Mouse (Mus musculus) intestine, postnatal 0 days (tissue): ENCODE data around the gene Bco2. TPM values are rescaled to one million over a fixed set of nuclear protein-coding genes. Genes with fewer than 3 reads are reported as not detected.

Experiments
- ATAC-seq: fragments of 200-750 bp; cut with Nextera tagmentation; 2 replicates; pipeline ENCODE4 v1.8.0; 2017; ENCODE audit warnings: mild to moderate bottlenecking, moderate TSS enrichment, moderate library complexity
- H3K27ac ChIP-seq: fragments of 300-500 bp; sonication (generic); 2 replicates; pipeline ENCODE4 v1.5.1; 2014; ENCODE audit warnings: mild to moderate bottlenecking, low read depth, low read length, moderate library complexity
- H3K27me3 ChIP-seq: fragments of 300-500 bp; sonication (generic); replicated peaks from 2 replicates; pipeline ENCODE4 v1.6.1; 2014; ENCODE audit warnings: low read length, mixed read lengths; ENCODE audit not compliant: control insufficient read depth, insufficient read depth
- H3K36me3 ChIP-seq: fragments of 300-500 bp; sonication (generic); 2 replicates; pipeline ENCODE4 v1.6.1; 2014; ENCODE audit warnings: mild to moderate bottlenecking, moderate library complexity; ENCODE audit not compliant: control insufficient read depth, insufficient read depth
- H3K4me1 ChIP-seq: fragments of 300-500 bp; sonication (generic); replicated peaks from 2 replicates; pipeline ENCODE4 v1.6.1; 2014; ENCODE audit warnings: antibody characterized with exemption, low read length, mixed read lengths; ENCODE audit not compliant: control insufficient read depth, insufficient read depth
- H3K4me2 ChIP-seq: fragments of 300-500 bp; sonication (generic); replicated peaks from 2 replicates; pipeline ENCODE4 v1.6.1; 2014; ENCODE audit warnings: low read depth, mild to moderate bottlenecking, moderate library complexity
- H3K4me3 ChIP-seq: fragments of 300-500 bp; sonication (generic); 2 replicates; pipeline ENCODE4 v1.5.1; 2014; ENCODE audit warnings: low read depth, low read length
- H3K9ac ChIP-seq: fragments of 300-500 bp; sonication (generic); 2 replicates; pipeline ENCODE4 v1.6.1; 2014; ENCODE audit warnings: mild to moderate bottlenecking, low read depth, low read length
- H3K9me3 ChIP-seq: fragments of 300-500 bp; sonication (generic); 2 replicates; pipeline ENCODE4 v1.6.1; 2016; ENCODE audit warnings: mixed run types; ENCODE audit not compliant: control insufficient read depth
- CTCF ChIP-seq: sonication (generic); IDR thresholded peaks from 2 replicates; pipeline ENCODE4 v1.5.1; 2016; ENCODE audit warnings: low read depth, mild to moderate bottlenecking, control low read depth, antibody characterized with exemption, moderate library complexity
- WGBS: fragments of 180-500 bp; shearing (Covaris S2); extraction: QIAGEN DNeasy Blood & Tissue Kit; methylation state at CpG from one replicate; pipeline ENCODE4 v1.1.7; 2014; 5-methylcytosine and 5-hydroxymethylcytosine counted together
- polyA plus RNA-seq: library from polyadenylated mRNA; unstranded; fragments of >200 nt; fragmentation: Nextera tagmentation; extraction: Ambion mirVana; gene quantifications from 2 replicates; pipeline ENCODE4 v1.2.1, GENCODE M21; 2015

Bco2 gene
- polyA plus RNA-seq, 1 experiment from 2014 or later: 4.7 TPM

DNA sequence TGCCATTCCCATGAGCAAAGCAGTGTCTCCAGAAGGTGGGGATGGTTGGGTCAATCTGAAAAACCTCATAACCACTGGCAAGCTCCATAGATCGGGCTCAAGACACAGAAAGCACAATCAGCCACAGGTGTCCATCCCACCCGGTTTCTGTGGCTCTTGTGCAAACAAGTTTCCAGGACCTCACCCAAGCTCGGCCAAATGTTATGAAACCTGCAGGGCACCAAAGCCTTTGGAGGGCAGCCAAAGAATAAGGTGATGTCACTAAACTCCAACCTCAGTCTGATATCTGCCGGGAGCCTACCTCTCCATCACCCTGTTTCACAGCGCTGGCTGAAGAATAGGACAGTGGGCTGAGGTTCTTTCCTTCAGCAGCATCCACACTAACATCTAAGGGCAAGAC, 19.1 kb downstream of the Bco2 start:
- H3K4me3 ChIP-seq: no peak overlapping the region
- WGBS: 44% methylated on average over 5 of the region's 5 CpGs
- no peaks in the 10 kb centered on the region for H3K36me3 ChIP-seq
- no peak overlapping the region for H3K9ac ChIP-seq
- ATAC-seq: no peak
- no peaks in the 10 kb centered on the region for H3K27me3 ChIP-seq
- H3K4me2 ChIP-seq: no peak overlapping the region
- TF ChIP-seq CTCF: no peak
- no peaks in the 10 kb centered on the region for H3K9me3 ChIP-seq
- no peaks in the 10 kb centered on the region for H3K4me1 ChIP-seq
- no peak overlapping the region for H3K27ac ChIP-seq

DNA sequence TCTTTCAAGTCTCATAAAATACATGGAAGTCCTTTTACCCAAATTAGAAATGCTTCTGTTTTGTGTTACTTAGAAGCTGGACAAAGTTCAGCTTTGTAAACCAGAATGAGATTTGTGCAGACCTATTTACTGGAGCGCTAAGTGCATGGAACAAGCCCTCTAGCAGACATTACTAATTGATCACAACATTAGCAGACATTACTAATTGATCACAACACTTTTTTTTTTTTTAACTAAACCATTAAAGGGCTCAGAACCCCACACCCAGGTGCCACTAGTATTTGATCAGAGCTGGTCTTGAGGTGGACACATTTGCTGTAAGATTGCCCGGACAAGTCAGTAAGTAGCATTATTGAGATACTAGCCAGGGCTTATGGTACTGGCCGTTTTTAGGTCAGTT, 21.2 kb downstream of the Bco2 start:
- peak; percentile 67 for ATAC-seq
- TF ChIP-seq CTCF: no peak
- Histone ChIP-seq H3K4me1 (no peaks in the 10 kb centered on the region), H3K27ac (peak overlapping the region; percentile 54; the same call in 1 of the 2 replicates), H3K9ac (no peak overlapping the region), H3K9me3 (no peaks in the 10 kb centered on the region), H3K36me3 (no peaks in the 10 kb centered on the region), H3K4me2 (0 out of 2 replicates have a peak overlapping the region, but pooled peaks have one; percentile 3), H3K4me3 (no peak overlapping the region), H3K27me3 (no peaks in the 10 kb centered on the region)
- 57% methylated on average over 3 of the region's 3 CpGs for WGBS

DNA sequence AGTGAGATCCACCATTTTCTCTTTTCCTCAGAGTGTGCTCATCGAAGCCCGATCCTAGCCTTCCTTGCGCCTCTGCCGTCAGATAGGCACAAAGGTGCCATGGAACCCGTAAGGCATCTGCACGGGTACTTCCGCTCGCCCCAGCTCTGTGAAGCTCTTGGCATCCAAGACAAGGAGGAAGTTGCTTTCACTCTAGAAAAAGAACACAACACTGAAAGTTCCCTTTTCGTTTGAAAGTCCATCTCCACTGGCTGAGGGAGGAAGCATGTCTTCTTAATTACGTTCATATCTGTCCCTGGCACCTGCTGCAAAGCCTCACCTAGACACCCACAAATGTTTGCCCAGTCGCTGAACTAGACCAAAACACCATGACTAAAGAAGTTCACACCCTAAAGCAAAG, 21.7 kb downstream of the Bco2 start:
- peak; percentile 44 for ATAC-seq
- Histone ChIP-seq H3K4me1 (no peaks in the 10 kb centered on the region), H3K36me3 (no peaks in the 10 kb centered on the region), H3K9me3 (no peaks in the 10 kb centered on the region), H3K27me3 (no peaks in the 10 kb centered on the region), H3K27ac (peak overlapping the region; percentile 54), H3K4me3 (no peak overlapping the region), H3K9ac (no peak overlapping the region), H3K4me2 (peak overlapping the region; percentile 3; the same call in 1 of the 2 replicates)
- WGBS: 62% methylated on average over 11 of the region's 11 CpGs
- TF ChIP-seq CTCF: no peak

DNA sequence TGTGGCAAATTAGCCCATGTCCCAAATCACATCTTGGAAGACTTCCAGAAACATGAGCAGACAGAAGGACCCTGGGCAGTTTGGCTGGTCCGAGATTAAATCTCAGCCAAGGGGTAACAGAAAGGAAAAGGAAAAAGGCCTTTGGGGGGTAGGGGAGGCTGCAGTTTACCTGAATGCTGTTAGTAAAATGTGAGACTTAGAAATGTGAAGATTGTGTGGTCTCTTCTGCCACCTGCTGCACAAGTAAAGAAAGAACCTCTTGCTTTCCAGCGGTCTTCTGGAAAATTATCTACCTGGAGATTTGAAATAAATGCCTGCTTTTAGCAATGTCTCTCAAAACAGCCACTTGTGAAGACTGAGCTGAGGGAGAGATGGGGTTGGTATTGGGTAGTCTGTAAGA, 24.1 kb downstream of the Bco2 start:
- Histone ChIP-seq H3K9me3 (no peaks in the 10 kb centered on the region), H3K4me3 (no peak overlapping the region), H3K9ac (no peak overlapping the region), H3K27me3 (no peaks in the 10 kb centered on the region), H3K36me3 (no peaks in the 10 kb centered on the region), H3K4me2 (no peak overlapping the region), H3K4me1 (0 out of 2 replicates have a peak, but pooled peaks cover 5% of the 10 kb centered on the region), H3K27ac (no peak overlapping the region)
- 31% methylated on average over 2 of the region's 2 CpGs for WGBS
- TF ChIP-seq CTCF: peak; percentile 68
- ATAC-seq: no peak

DNA sequence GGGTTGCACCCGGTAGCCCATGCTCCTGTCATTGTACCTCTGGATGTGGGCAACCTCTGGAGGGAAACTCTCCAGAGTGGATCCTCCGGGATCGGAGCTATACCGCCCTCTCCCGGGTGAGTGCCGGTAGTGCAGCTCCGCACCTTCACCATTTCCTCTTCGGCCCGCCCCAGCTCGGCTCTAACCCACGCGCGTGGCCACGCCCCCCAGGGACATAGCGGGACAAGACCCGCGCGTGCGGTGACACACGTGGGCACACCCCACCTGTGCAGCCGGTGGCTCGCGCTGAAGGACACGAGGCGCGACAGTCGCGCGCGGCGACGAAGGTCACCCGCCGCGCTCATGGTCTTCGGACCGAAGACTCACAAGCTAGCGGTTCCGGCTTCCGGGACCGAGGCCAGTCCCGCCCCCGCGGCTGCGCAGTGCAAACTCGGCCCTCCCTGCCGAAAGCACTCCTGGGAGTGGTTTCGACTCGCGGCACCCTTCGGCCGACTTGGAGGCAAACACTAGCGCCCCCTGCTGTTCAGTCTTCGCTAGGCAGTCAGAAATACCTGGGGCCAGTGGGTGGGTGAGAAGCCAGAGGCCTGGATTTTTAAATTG, 26.6 kb downstream of the Bco2 start, which contains the start of gene Pts:
Gene Pts, minus strand, starts transcription at position 432 of the 600 bp plus-strand sequence.
- under 1% methylated on average over 53 of the region's 54 CpGs for WGBS
- Histone ChIP-seq H3K27ac (peak within 1 kb of the TSS; percentile 80), H3K4me2 (peak within 1 kb of the TSS; percentile 67), H3K9ac (peak within 1 kb of the TSS; percentile 59), H3K9me3 (no peaks in the 10 kb centered on the region), H3K36me3 (no peaks in the 10 kb centered on the region), H3K4me3 (peak within 1 kb of the TSS; percentile 62), H3K27me3 (no peaks in the 10 kb centered on the region), H3K4me1 (0 out of 2 replicates have a peak, but pooled peaks cover 5% of the 10 kb centered on the region)
- ATAC-seq: peak; percentile 96
- peak; percentile 86 for TF ChIP-seq CTCF

DNA sequence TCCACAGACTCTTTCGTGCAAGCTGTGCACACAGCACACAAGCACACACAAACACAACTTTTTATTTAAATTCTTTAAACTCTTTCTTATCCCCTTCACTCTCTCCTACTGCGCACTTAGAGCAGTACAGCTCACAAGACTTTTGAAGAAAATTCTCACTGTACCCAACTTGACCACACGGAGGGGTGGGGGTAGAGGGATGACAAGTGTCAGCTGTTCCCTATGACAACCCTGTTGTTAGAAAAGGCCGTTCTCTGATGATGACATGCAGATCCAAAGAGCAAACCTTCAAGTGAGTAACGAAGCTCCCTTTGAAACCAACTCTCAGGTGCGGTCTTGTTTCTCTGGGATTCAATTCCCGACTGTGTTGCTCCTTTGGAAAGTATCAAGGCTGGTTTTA, 27.1 kb downstream of the Bco2 start:
- no peak for TF ChIP-seq CTCF
- 0 out of 2 replicates have a peak, but pooled peaks cover 5% of the 10 kb centered on the region for H3K4me1 ChIP-seq
- WGBS: 28% methylated on average over 7 of the region's 7 CpGs
- H3K36me3 ChIP-seq: no peaks in the 10 kb centered on the region
- peak overlapping the region; percentile 62 for H3K4me3 ChIP-seq
- no peak overlapping the region for H3K27ac ChIP-seq
- peak overlapping the region; percentile 67 for H3K4me2 ChIP-seq
- H3K9ac ChIP-seq: peak overlapping the region; percentile 59
- no peaks in the 10 kb centered on the region for H3K27me3 ChIP-seq
- H3K9me3 ChIP-seq: no peaks in the 10 kb centered on the region
- ATAC-seq: peak; percentile 3; the same call in 1 of the 2 replicates
